Mouse (Mus musculus) heart, embryonic 10.5 days (tissue): ENCODE results near the gene Lasp1. TPM values are rescaled to one million over a fixed set of nuclear protein-coding genes. Genes with fewer than 3 reads are reported as not detected.

Experiments
- DNase-seq: peaks from one replicate; pipeline ENCODE4 v3.0.0-alpha.2; 2017; ENCODE audit warnings: low spot score
- H3K27ac ChIP-seq: fragments of 300-500 bp; sonication (generic); 2 replicates; pipeline ENCODE4 v1.5.1; 2016; ENCODE audit warnings: mild to moderate bottlenecking
- H3K27me3 ChIP-seq: fragments of 300-500 bp; sonication (generic); 2 replicates; pipeline ENCODE4 v1.6.1; 2016; ENCODE audit warnings: mild to moderate bottlenecking; ENCODE audit not compliant: poor library complexity, insufficient read depth, severe bottlenecking
- H3K36me3 ChIP-seq: fragments of 300-500 bp; sonication (generic); 2 replicates; pipeline ENCODE4 v1.6.1; 2016; ENCODE audit warnings: mild to moderate bottlenecking, moderate library complexity
- H3K4me1 ChIP-seq: fragments of 300-500 bp; sonication (generic); 2 replicates; pipeline ENCODE4 v1.6.1; 2016; ENCODE audit warnings: mild to moderate bottlenecking
- H3K4me3 ChIP-seq: fragments of 300-500 bp; sonication (generic); 2 replicates; pipeline ENCODE4 v1.5.1; 2016; ENCODE audit warnings: mild to moderate bottlenecking, moderate library complexity
- H3K9me3 ChIP-seq: fragments of 300-500 bp; sonication (generic); 2 replicates; pipeline ENCODE4 v1.6.1; 2016; ENCODE audit warnings: mild to moderate bottlenecking, moderate library complexity
- WGBS: fragments of 180-500 bp; shearing (Covaris S2); methylation state at CpG from one replicate; pipeline ENCODE4 v1.1.7; 2016; 5-methylcytosine and 5-hydroxymethylcytosine counted together
- polyA plus RNA-seq: library from polyadenylated mRNA; unstranded; fragments of >200 nt; fragmentation: Nextera tagmentation; extraction: Ambion mirVana; gene quantifications from 2 replicates; pipeline ENCODE4 v1.2.1, GENCODE M21; 2016

Lasp1 gene
- 50.8 and 65.1 TPM in 2 replicates for polyA plus RNA-seq

GRCm38 (mm10) chr11:97798782-97799145 lies at the start of gene Lasp1:
TSS of gene Lasp1 (plus strand) at chr11:97799000.
- Histone ChIP-seq H3K4me1 (peaks cover 34% of the 10 kb centered on the region), H3K9me3 (no peaks in the 10 kb centered on the region), H3K36me3 (no peaks in the 10 kb centered on the region), H3K27ac (peak within 1 kb of the TSS; percentile 97), H3K4me3 (peak within 1 kb of the TSS; percentile 97), H3K27me3 (no peaks in the 10 kb centered on the region)
- peak; percentile 93 for DNase-seq
- 0% methylated on average over 11 of the region's 11 CpGs for WGBS

- Histone ChIP-seq H3K4me1 (no peaks in the 10 kb centered on the region), H3K36me3 (peaks cover 90% of the 10 kb centered on the region), H3K27me3 (no peaks in the 10 kb centered on the region), H3K4me3 (no peak overlapping the region), H3K27ac (no peak overlapping the region), H3K9me3 (no peaks in the 10 kb centered on the region)
- DNase-seq, result no peak
- WGBS, result 92% methylated on average over 8 of the region's 8 CpGs
Measured at GRCm38 (mm10) chr11:97753277-97753676, 45.5 kb upstream of the Lasp1 start.

GRCm38 (mm10) chr11:97758125-97758524 lies 40.7 kb upstream of the Lasp1 start:
- Histone ChIP-seq H3K4me3 (no peak overlapping the region), H3K27ac (no peak overlapping the region), H3K4me1 (no peaks in the 10 kb centered on the region), H3K27me3 (no peaks in the 10 kb centered on the region), H3K36me3 (peaks cover 88% of the 10 kb centered on the region), H3K9me3 (no peaks in the 10 kb centered on the region)
- DNase-seq, result no peak
- WGBS, result 87% methylated on average over 1 of the region's 1 CpGs

- 73% methylated on average over 6 of the region's 6 CpGs for whole genome bisulfite sequencing
- DNase-seq, result no peak
- Histone ChIP-seq H3K4me1 (no peaks in the 10 kb centered on the region), H3K36me3 (peaks cover 87% of the 10 kb centered on the region), H3K9me3 (no peaks in the 10 kb centered on the region), H3K27me3 (no peaks in the 10 kb centered on the region), H3K27ac (no peak overlapping the region), H3K4me3 (no peak overlapping the region)
Measured at GRCm38 (mm10) chr11:97758942-97759341, 39.9 kb upstream of the Lasp1 start.

- Histone ChIP-seq H3K27ac (no peak overlapping the region), H3K4me3 (no peak overlapping the region), H3K36me3 (peaks cover 73% of the 10 kb centered on the region), H3K4me1 (peaks cover 12% of the 10 kb centered on the region), H3K9me3 (no peaks in the 10 kb centered on the region), H3K27me3 (no peaks in the 10 kb centered on the region)
- no peak for DNase-seq
Measured at GRCm38 (mm10) chr11:97761638-97762037, 37.2 kb upstream of the Lasp1 start.

GRCm38 (mm10) chr11:97766154-97766881 lies 32.5 kb upstream of the Lasp1 start, which contains the start of gene Cwc25:
TSS of gene Cwc25 (minus strand) at chr11:97766556.
- Histone ChIP-seq H3K4me1 (peaks cover 12% of the 10 kb centered on the region), H3K27me3 (no peaks in the 10 kb centered on the region), H3K4me3 (peak within 1 kb of the TSS; percentile 95), H3K36me3 (peaks cover 33% of the 10 kb centered on the region), H3K9me3 (no peaks in the 10 kb centered on the region), H3K27ac (peak within 1 kb of the TSS; percentile 94)
- peak; percentile 97 for DNase-seq
- under 1% methylated on average over 38 of the region's 38 CpGs for WGBS

GRCm38 (mm10) chr11:97769704-97770103 lies 29.1 kb upstream of the Lasp1 start:
- no peaks in the 10 kb centered on the region for H3K9me3 ChIP-seq
- no peak overlapping the region for H3K4me3 ChIP-seq
- DNase-seq, result no peak
- no peak overlapping the region for H3K27ac ChIP-seq
- peaks cover 12% of the 10 kb centered on the region for H3K4me1 ChIP-seq
- no peaks in the 10 kb centered on the region for H3K36me3 ChIP-seq
- WGBS, result 32% methylated on average over 2 of the region's 2 CpGs
- no peaks in the 10 kb centered on the region for H3K27me3 ChIP-seq

- Histone ChIP-seq H3K27me3 (no peaks in the 10 kb centered on the region), H3K4me3 (no peak overlapping the region), H3K9me3 (no peaks in the 10 kb centered on the region), H3K36me3 (peaks cover 13% of the 10 kb centered on the region), H3K27ac (no peak overlapping the region), H3K4me1 (no peaks in the 10 kb centered on the region)
- WGBS, result 79% methylated on average over 14 of the region's 14 CpGs
- DNase-seq, result no peak
Measured at GRCm38 (mm10) chr11:97771410-97771809, 27.4 kb upstream of the Lasp1 start.

- Histone ChIP-seq H3K4me3 (no peak overlapping the region), H3K9me3 (no peaks in the 10 kb centered on the region), H3K36me3 (peaks cover 49% of the 10 kb centered on the region), H3K27ac (no peak overlapping the region), H3K4me1 (peaks cover 4% of the 10 kb centered on the region), H3K27me3 (no peaks in the 10 kb centered on the region)
- DNase-seq, result no peak
- 73% methylated on average over 13 of the region's 13 CpGs for WGBS
Measured at GRCm38 (mm10) chr11:97775186-97775585, 23.6 kb upstream of the Lasp1 start.

GRCm38 (mm10) chr11:97775808-97776496 lies 22.8 kb upstream of the Lasp1 start, which contains the start of gene 1700001P01Rik:
TSS of gene 1700001P01Rik (minus strand) at chr11:97775918.
- Histone ChIP-seq H3K36me3 (peaks cover 57% of the 10 kb centered on the region), H3K27me3 (no peaks in the 10 kb centered on the region), H3K9me3 (no peaks in the 10 kb centered on the region), H3K27ac (no peak within 1 kb of the TSS), H3K4me3 (no peak within 1 kb of the TSS), H3K4me1 (peaks cover 12% of the 10 kb centered on the region)
- WGBS, result 49% methylated on average over 17 of the region's 17 CpGs
- DNase-seq, result no peak

- no peaks in the 10 kb centered on the region for H3K27me3 ChIP-seq
- no peak for DNase-seq
- peaks cover 61% of the 10 kb centered on the region for H3K36me3 ChIP-seq
- H3K4me1 ChIP-seq, result peaks cover 13% of the 10 kb centered on the region
- no peak overlapping the region for H3K27ac ChIP-seq
- H3K4me3 ChIP-seq, result no peak overlapping the region
- 60% methylated on average over 5 of the region's 5 CpGs for WGBS
- no peaks in the 10 kb centered on the region for H3K9me3 ChIP-seq
Measured at GRCm38 (mm10) chr11:97776497-97777128, 22.2 kb upstream of the Lasp1 start.

GRCm38 (mm10) chr11:97777129-97777529 lies 21.7 kb upstream of the Lasp1 start:
- WGBS, result 41% methylated on average over 2 of the region's 2 CpGs
- H3K4me3 ChIP-seq, result no peak overlapping the region
- H3K27me3 ChIP-seq, result no peaks in the 10 kb centered on the region
- no peaks in the 10 kb centered on the region for H3K9me3 ChIP-seq
- DNase-seq, result no peak
- H3K4me1 ChIP-seq, result peaks cover 13% of the 10 kb centered on the region
- H3K27ac ChIP-seq, result no peak overlapping the region
- H3K36me3 ChIP-seq, result peaks cover 61% of the 10 kb centered on the region

- DNase-seq, result no peak
- Histone ChIP-seq H3K27ac (no peak overlapping the region), H3K27me3 (no peaks in the 10 kb centered on the region), H3K4me3 (no peak overlapping the region), H3K9me3 (no peaks in the 10 kb centered on the region), H3K4me1 (peaks cover 13% of the 10 kb centered on the region), H3K36me3 (peaks cover 61% of the 10 kb centered on the region)
- WGBS, result 93% methylated on average over 1 of the region's 1 CpGs
Measured at GRCm38 (mm10) chr11:97778918-97779317, 19.9 kb upstream of the Lasp1 start.
